Mouse (Mus musculus): ENCODE data around the gene Klk1b3.
"Not testable (repeated sequence)": the region's sequence is repeated elsewhere in the genome, so short reads cannot be mapped to it uniquely, and the experiment has no call there.

Klk1b3 gene

DNA sequence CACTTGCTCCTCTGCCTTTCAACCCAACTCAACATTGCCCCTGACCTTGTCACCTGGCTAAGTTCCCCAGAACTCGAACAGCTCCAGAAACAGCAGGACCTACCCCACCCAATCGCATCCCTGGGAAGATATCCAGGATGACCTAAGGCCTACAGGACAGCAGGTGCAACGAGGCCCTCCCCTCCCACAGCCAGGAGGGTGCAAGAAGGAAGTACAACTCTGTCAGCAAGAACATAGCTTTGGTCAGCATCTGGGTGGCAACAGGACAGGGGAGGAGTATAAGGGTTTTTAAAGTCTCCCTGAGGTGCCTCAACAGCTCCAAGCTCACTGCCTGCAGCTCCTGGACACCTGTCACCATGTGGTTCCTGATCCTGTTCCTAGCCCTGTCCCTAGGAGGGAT, at the start of gene Klk1b3:
Gene Klk1b3, plus strand, starts transcription at position 301 of the 400 bp plus-strand sequence.
- DNase-seq = no peak

DNA sequence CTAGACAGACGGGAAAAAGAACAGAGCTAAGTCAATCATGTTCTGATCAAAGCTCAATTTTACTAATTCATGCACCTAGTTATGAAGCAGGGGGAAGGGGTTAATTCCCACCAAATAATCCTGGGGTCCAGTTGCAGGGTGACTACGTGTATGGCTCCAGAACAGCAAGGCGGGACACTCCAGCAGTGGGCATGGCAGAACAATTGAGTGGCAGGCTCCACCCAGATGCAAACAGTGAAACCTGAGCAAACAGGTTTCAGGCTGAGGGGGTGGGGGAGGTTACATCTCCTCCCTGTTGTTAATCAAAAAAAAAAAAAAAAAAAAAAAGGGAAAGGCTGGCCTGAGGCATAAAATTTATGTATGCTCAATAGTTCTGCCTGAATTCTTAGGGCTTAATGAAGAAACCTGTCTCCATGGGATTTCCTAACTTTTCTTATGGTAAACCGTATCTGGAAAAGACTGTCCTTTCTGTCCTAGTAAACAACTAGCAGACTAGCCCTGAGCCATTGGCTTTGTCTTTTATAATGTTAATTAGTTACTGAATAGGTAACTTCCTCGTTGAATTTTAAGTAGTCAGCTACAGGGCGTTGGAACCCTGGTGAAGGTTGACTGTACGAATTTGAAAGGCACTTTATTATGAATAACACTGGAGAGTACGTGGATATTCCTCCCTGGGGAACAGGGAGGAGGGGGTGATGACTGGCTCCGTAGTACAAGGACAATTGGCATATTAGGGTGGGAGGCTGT, 18.5 kb upstream of the Klk1b3 start:
- DNase-seq = no peak

DNA sequence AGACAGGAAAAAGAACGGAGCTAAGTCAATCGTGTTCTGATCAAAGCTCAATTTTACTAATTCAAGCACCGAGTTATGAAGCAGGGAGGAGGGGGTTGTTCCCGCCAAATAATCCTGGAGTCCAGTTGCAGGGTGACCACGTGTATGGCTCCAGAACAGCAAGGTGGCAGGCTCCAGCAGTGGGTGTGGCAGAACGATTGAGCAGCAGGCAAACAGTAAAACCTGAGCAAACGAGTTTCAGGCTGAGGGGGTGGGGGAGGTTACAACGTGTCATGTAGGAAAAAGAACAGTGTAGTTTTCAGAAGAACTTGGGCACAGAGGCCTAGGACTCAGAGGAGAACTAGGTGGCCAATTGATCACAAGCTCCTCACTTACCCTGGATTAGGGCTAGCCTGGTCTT, 11.5 kb upstream of the Klk1b3 start:
- not testable (repeated sequence) for DNase-seq

DNA sequence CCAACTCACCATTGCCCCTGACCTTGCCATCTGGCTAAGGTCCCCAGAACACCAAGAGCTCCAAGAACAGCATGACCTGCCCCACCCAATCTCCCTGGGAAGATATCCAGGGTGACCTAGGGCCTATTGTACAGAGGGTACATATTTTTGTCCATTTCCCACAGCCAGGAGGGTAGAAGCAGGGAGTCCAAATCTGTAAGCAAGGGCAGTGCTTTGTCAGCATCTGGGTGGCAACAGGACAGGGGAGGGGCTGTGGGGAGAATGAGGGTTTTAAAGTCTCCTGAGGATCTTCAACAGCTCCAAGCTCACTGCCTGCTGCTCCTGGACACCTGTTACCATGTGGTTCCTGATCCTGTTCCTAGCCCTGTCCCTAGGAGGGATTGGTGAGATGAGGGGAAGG, 10.1 kb upstream of the Klk1b3 start, which contains the start of gene Klk1b24:
Gene Klk1b24, plus strand, starts transcription at position 301 of the 400 bp plus-strand sequence.
- DNase-seq = not testable (repeated sequence)

DNA sequence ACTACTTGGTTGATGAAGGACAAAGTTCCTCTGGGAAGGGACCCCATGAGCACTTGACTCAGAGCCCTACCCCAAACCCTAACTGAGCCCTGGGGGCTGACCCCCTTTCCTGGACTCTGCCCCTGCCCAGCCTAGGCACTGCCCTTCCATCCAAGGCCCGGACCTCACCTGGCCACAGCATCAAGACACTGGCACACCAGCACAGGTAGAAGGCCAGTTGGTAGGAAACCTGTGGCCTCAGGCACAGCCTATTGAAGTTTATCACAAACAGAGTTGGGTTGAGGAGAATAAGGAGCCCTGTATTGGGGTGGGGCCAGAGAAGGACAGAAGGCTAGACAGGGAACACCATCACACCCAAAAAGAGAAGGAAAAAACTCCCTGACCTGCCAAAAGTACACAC, 4.5 kb upstream of the Klk1b3 start:
- DNase-seq = not testable (repeated sequence)

DNA sequence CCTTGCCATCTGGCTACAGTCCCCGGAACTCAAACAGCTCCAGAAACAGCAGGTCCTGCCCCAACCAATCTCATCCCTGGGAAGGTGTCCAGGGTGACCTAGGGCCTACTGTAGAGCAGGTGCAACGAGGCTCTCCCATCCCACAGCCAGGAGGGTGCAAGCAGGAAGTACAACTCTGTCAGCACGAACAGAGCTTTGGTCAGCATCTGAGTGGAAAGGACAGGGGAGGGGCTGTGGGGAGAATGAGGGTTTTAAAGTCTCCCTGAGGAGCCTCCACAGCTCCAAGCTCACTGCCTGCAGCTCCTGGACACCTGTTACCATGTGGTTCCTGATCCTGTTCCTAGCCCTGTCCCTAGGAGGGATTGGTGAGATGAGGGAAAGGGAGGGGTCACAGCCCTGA, 9.1 kb downstream of the Klk1b3 start, which contains the start of gene Klk1b4:
Gene Klk1b4, plus strand, starts transcription at position 301 of the 400 bp plus-strand sequence.
- DNase-seq = not testable (repeated sequence)

DNA sequence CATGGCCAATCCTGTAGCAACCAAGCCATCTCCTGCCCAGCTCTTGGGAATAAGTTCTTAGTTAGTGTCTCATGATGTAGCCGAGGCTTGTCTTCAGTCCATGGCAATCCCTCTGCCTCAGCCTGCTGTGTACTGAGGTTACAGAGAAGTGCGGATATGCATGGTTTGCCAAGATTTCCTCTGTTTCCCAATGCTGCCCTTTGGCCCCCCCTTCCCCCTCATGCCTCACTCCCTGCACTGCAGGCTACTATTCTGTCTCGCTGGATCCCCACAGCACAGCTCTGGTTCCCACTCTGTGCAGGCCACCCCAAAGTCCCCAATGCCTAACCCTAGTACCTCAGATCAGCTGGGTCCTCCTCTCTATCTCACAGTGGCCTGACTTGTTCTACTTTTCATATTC, 10.3 kb downstream of the Klk1b3 start:
- DNase-seq = no peak

DNA sequence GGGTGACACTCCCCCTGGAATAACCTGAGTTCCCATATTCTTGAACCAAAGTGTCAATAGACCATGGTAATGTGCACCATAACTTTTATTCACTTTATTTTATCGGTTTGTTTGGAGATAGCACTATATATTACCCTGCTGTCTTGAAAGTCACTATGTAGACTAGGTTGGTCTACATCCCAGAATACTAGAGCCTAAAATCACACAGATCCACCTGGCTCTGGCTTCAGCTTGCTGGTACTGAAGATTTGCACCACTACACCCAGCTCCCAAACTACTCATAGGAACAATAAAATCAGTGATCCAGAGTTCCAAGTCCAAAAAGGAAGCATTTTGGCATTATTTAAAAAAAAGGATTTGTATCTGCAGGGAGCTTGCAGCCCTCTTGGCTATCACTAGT, 17.7 kb downstream of the Klk1b3 start, which contains the start of gene Klk1b5:
Gene Klk1b5, plus strand, starts transcription at position 301 of the 400 bp plus-strand sequence.
- DNase-seq = no peak

DNA sequence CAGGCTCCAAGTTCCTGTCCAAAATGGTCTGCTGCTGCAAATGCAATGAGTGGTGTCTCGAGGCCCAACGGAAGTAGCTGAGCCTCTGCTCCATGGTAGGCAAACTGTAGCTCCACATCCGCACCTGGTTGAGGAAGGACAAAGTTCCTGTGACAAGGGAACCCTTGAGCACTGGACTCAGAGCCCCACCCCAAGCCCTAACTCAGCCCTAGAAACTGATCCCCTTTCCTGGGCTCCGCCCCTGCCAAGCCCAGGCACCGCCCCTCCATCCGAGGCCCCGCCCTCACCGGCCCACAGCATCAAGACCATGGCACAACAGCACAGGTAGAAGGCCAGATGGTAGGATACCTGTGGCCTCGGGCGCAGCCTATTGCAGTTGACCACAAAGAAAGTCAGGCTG, 23.6 kb downstream of the Klk1b3 start:
- DNase-seq = not testable (repeated sequence)

DNA sequence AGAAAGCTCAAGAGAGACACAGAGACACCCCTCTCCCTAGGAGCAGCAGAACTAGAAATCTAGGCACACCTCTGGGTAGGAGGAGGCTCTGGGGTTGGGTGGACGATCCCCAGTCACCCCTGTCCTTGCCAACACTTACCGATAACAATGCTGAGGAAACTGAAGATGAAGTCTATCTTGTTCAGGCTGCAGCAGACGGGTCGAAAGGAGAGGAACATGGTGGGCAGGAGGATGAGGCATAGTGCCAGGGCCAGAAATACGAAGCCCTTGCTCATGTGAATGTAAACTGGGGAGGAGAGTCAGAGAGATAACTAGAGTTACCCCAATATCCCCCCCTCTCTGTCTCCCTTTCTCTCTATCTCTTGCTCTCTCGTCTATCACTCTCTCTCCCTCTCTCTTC, 24.3 kb downstream of the Klk1b3 start:
- DNase-seq = not testable (repeated sequence)

DNA sequence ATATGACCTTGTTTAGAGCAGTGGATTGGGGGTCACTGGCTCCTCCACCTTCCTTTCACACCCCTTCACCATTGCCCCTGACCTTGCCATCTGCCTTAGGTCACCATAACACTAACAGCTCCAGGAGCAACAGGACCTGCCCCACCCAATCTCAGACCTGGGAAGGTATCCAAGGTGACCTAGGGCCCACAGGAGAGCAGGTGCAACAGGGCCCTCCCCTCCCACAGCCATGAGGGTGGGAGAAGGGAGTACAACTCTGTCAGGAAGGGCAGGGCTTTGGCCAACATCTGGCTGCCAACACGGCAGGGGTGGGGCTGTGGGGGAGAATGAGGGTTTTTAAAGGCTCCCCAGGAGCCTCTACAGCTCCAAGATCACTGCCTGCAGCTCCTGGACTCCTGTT, 27.1 kb downstream of the Klk1b3 start, which contains the start of gene Klk1:
Gene Klk1, plus strand, starts transcription at position 285 of the 400 bp plus-strand sequence.
- peak; percentile 1 for DNase-seq

DNA sequence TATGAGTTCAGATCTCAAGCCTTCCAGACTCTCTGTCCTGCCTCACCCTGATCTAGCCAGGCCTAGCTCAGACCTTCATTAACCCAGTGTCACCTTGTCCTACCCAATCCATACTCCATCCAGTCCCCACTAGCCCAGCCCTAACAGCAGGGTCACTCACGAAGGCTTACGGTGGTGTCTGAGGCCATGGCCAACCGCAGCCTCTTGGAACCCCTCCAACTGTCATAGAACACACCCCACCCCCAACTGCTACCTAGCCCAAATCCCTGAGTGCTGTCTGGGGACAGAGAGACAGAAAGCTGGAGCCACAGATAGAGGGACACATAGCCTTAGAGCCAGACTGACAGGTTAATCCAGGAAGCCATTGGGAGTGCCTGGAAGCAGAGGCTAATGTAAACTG, 37.9 kb downstream of the Klk1b3 start, which contains the start of gene Gm36864:
Gene Gm36864, plus strand, starts transcription at position 269 of the 400 bp plus-strand sequence.
- no peak for DNase-seq

DNA sequence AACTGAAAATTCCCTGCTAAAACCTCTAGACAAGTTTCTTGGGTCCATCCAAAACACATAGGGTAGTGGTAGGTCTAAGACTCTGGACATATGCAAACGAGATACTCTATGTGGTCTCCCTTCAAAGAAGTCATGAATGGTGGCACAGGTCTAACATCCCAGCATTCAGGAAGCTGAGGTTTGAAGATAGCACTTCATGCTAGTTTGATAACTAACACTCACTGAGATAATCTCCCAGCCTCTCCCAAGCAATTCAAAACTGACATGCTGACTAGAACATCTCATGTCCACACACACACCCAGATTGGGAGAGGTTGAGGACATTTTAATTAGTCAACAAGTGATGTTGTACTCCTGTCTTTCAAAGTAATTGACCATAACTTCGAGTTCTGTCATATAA, 41.9 kb downstream of the Klk1b3 start:
- DNase-seq = no peak

DNA sequence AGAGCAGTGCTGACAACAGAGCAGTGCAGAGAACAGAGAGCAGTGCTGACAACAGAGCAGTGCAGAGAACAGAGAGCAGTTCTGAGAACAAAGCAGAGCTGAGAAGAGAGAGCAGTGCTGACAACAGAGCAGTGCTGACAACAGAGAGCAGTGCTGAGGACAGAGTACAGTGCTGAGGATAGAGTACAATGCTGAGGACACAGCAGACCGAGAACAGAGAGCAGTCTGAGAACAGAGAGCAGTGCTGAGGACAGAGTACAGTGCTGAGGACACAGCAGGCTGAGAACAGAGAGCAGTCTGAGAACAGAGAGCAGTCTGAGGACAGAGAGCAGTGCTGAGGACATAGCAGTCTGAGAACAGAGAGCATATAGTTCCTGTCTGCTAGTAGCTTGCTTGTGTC, 42.7 kb downstream of the Klk1b3 start:
- no peak for DNase-seq

DNA sequence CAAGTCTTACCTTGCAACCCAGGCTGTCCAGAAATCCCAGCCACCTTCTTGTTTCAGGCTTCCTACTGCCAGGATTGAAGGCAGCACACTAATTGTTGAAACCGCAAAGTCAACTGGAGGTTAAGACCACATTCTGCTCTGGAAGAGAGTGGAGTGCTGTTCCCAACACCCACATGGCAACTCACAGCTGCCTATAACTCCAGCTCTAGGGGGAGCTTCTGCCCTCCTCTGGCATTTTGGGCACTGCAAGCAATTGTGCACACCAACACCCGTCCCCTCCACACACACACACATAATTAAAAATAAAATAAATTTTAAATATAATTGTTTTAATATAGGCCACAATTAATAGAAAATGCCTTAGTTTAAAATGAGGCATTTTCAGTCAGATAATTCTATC, 43.2 kb downstream of the Klk1b3 start:
- DNase-seq = no peak

DNA sequence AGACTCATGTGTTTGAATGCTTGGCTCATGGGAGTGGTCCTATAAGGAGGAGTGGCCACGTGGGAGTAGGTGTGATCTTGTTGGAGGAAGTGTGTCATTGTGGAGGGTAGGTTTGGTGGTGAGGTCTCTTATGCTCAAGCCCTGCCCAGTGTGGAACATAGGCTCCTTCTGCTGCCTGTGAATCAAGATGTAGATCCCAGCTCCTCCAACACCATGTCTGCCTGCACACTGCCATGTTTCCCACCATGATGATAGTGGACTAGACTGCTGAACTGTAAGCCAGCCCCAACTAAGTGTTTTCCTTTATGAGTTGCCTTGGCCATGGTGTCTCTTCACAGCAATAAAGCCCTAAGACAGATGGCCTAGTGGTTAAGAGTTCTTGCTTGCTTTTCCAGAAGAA, 46.1 kb downstream of the Klk1b3 start:
- DNase-seq = no peak

DNA sequence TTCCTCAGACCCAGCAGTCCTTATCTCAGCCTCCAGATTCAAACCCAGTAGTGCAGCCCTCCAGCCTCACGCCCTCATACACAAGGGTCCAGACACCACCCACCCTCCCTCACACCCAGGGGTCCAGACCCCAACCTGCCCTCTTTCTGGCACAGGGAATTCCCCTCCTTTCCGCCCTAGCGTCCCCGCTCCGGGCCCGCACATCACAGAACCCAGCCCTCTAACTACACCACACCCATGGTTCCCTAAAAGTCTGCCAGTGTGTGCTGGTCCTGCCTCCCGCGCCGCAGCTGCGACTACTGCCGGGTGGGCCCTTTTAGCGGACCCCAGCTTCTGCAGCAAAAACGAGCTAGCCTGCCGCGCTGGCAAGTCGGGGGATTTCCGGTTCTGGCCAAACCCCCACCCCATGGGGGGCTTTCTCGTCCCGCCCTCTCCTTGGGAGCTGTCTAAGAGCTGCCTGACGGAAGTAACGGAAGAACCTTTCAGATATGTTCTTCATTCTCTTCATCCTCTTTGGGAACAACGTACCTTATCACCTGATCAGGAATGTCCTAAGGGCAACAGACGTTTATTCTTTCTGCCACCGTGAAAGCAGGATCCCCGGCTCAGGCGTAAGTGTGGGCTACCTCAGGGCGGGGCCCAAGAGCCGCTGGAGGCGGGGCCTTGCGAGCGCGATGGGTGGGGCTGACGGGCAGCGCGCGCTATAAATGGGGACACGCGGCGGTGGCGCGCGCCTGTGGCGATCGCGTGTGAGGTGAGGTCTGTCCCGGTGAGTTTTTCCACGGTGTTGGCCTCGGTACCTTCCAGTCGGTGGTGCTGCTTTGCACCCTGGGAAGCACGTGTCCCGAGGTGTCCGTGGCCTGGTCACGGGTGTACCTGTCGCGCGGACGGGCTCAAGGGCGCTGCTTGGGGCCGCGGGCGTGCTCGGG, 48.3 kb downstream of the Klk1b3 start, which contains the start of the genes 1700028J19Rik and 2410002F23Rik:
Gene 1700028J19Rik, minus strand, starts transcription at position 641 of the 929 bp plus-strand sequence.
Gene 2410002F23Rik, plus strand, starts transcription at position 668 of the 929 bp plus-strand sequence.
- DNase-seq = peak; percentile 92

DNA sequence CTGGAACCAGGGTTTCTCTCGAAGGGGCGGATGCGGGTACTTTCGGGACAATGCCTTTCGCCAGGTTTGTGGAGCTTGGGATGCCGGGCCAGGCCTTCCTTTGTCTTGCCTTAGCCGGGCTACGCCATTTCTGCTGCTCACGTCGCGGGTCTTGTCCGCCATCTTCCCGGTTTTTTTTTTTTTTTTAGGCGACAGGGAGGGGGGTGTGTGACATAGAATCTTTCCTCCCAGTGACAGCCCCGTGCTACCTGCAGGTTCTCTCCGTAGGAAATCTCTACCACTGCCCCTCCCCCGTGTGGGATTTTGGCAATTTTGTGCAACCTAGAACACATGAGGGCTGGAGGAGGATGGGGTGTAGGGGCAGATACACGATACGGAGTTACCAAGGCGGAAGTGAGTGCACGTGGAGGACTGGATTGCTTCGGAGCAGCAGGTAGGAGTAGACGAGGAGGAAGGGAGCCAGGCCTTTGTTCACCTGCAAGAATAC, 49.0 kb downstream of the Klk1b3 start:
- DNase-seq = peak; percentile 39

DNA sequence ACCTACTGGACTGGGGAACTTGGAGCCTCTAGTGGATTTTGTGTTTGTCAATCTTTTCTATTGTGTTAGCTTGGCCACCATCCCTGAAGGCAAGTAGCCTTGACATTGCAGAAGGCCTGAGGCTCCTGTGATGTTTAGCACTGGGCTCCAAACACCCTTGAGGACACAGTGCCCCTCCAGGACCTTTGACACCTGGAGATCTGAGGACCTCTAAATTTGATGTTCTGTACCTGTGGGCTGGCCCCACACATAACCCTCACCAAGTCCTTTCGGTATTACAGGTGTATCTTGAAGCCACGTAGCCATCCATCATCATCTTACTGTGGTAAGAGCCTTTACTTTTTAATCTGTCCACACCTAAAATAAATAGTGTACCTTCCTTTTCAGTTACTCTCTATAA, 50.0 kb downstream of the Klk1b3 start:
- DNase-seq = no peak

DNA sequence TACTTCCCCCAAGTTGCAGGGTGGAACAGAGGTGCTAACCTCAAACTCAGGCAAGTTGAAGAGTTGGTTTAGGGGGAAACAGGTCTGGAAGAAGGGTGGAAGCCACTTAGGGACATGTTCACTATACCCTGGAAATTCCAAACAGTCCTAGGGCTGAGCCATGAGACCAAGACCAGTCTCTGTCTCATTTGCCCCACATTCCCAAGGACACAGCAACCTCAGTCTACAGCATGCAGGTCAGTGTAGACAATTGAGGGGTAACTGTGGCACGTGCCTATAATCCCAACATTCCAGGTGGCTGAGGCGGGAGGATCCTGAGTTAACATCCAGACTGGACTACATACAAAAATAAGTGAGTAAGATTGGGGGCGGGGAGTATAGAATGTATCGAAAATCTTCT, 51.3 kb downstream of the Klk1b3 start:
- no peak for DNase-seq

DNA sequence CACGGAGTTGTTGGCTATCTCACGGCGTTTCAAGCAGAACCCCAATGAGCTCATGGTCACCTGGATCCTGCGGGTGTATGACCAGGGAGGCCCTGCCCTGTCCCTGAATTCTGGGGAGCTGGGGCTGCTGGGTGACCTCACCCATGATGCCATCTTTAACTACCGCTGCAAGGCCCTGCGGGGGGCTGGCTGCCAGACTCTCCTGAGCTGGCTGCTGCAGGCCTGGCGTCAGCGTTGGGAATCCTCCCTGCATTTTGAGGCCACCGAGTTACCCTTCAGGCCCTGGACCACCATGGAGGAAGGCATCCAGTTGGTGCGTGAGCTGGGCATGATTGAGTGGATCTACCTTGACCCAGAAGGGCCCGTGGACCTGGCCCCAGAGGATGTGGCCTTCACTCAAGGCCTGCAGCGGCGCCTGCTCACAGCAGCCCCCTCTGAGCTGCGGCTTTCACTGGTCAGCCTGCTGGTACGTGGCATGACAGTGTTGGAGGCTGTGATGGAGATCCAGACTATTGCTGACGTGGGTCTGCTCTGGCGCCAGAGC, 52.8 kb downstream of the Klk1b3 start:
- DNase-seq = not testable (repeated sequence)
